Mouse (Mus musculus) ES-Bruce4 (cell line): ENCODE results near the gene AC134908.4.

Experiments
- CTCF ChIP-seq: IDR thresholded peaks from one replicate; pipeline ENCODE4 v1.8.1; 2011; ENCODE audit warnings: low read depth, low read length
- POLR2A ChIP-seq: IDR thresholded peaks from one replicate; pipeline ENCODE4 v1.8.1; 2011; ENCODE audit warnings: low read length; ENCODE audit not compliant: insufficient read depth

- TF ChIP-seq POLR2A (no peak), CTCF (no peak)
Observed at GRCm38 (mm10) chr17:25802825-25803517, 7.5 kb upstream of the AC134908.4 start.
